ENCODE assay signal across 9 mouse cellular contexts in genomic region chr7:80074921-80075441, GRCm38 (mm10). TPM values are rescaled to one million over a fixed set of nuclear protein-coding genes. Genes with fewer than 3 reads are reported as not detected.
DNase-seq lines count a peak whose midpoint lies in the region; ATAC-seq lines count a peak whose summit lies in the region.
"Had no signal": no experiment of that assay in that cellular context is flagged by ENCODE, and none has a peak within 500 bp of the region (broad histone marks: within the 10 kb centered on the region; RNA-seq: fewer than 3 reads in every experiment).

No protein-coding gene starts in this region.

- H3K36me3 ChIP-seq in embryonic facial prominence, embryonic 13.5 days, result no peaks in the 10 kb centered on the region
- H3K36me3 ChIP-seq in liver, embryonic 13.5 days, result no peaks in the 10 kb centered on the region

- H3K4me1 ChIP-seq in embryonic facial prominence, embryonic 13.5 days, result peaks cover 80% of the 10 kb centered on the region
- H3K4me1 ChIP-seq in liver, embryonic 13.5 days (replicated peaks), result peaks cover 75% of the 10 kb centered on the region

- H3K9ac ChIP-seq in embryonic facial prominence, embryonic 13.5 days, result no peak overlapping the region; the same call in 1 of the 2 replicates
- H3K9ac ChIP-seq in liver, embryonic 13.5 days, result 0 out of 2 replicates have a peak overlapping the region, but pooled peaks have one; percentile 1

- H3K4me3 ChIP-seq in embryonic facial prominence, embryonic 13.5 days, result no peak overlapping the region
- no peak overlapping the region for H3K4me3 ChIP-seq in liver, embryonic 13.5 days (replicated peaks)
- H3K4me3 ChIP-seq: myocyte had no signal

- H3K9me3 ChIP-seq in embryonic facial prominence, embryonic 13.5 days, result no peaks in the 10 kb centered on the region
- H3K9me3 ChIP-seq in liver, embryonic 13.5 days (replicated peaks), result no peaks in the 10 kb centered on the region

- 39% methylated on average over 5 of the region's 5 CpGs for WGBS in embryonic facial prominence, embryonic 13.5 days
- 12% methylated on average over 5 of the region's 5 CpGs for WGBS in liver, embryonic 13.5 days (ENCODE audit: insufficient replicate concordance)

- peak overlapping the region; percentile 57 for H3K27ac ChIP-seq in embryonic facial prominence, embryonic 13.5 days
- H3K27ac ChIP-seq in liver, embryonic 13.5 days, result peak overlapping the region; percentile 67

- H3K27me3 ChIP-seq in embryonic facial prominence, embryonic 13.5 days, result no peaks in the 10 kb centered on the region
- H3K27me3 ChIP-seq in liver, embryonic 13.5 days, result no peaks in the 10 kb centered on the region

- ATAC-seq in embryonic facial prominence, embryonic 13.5 days (ENCODE audit: insufficient number of reproducible peaks, insufficient read depth, low FRiP score, low TSS enrichment, low read depth), result no peak
- peak; percentile 78 for ATAC-seq in liver, embryonic 13.5 days (ENCODE audit: low read depth)

- peak; percentile 75 for DNase-seq in layer of hippocampus, adult 9-11 months
- DNase-seq in layer of hippocampus, postnatal 14 days (ENCODE audit: low spot score in 2 of 2), result no peak
- peak; percentile 72 for DNase-seq in induced T-regulatory cell, adult 2 months (ENCODE audit: low read depth)
- peak; percentile 67 for DNase-seq in liver, embryonic 13.5 days
- peak; percentile 55 for DNase-seq in retina, postnatal 1 day
- DNase-seq in cerebellum, adult 11 months, result no peak
- DNase-seq in adrenal gland, adult 2 months, result no peak

- H3K4me2 ChIP-seq in embryonic facial prominence, embryonic 13.5 days, result no peak overlapping the region
- peak overlapping the region; percentile 26 for H3K4me2 ChIP-seq in liver, embryonic 13.5 days

RNA-seq across cellular contexts. Expression of gene Idh2, which starts 40.2 kb away (rescaled TPM):
- 10 to 100 TPM; 70.9 to 75.8 TPM for total RNA-seq in layer of hippocampus, postnatal 14 days (2021)
- 514 and 560 TPM in 2 replicates for polyA plus RNA-seq in embryonic facial prominence, embryonic 13.5 days (2015; fragmentation: Nextera tagmentation; extraction: Ambion mirVana)
- 137 and 146 TPM in 2 replicates for polyA plus RNA-seq in liver, embryonic 13.5 days (2015; fragmentation: Nextera tagmentation; extraction: Ambion mirVana)
- total RNA-seq in adrenal gland, adult 2 months (2021), result 100 to 1,000 TPM in 1 of 2 experiments, 10 to 100 TPM in 1; 96.2 to 200 TPM
- polyA plus RNA-seq in adrenal gland, adult 2 months (2012; rRNA removed), result 147 and 150 TPM in 2 replicates

RNA-seq across cellular contexts. Expression of gene Zfp710, which starts 50.4 kb away (rescaled TPM):
- total RNA-seq in layer of hippocampus, postnatal 14 days (2021), result 10 to 100 TPM; 17.5 to 18.0 TPM
- 20.1 and 21.9 TPM in 2 replicates for polyA plus RNA-seq in embryonic facial prominence, embryonic 13.5 days (2015; fragmentation: Nextera tagmentation; extraction: Ambion mirVana)
- polyA plus RNA-seq in liver, embryonic 13.5 days (2015; fragmentation: Nextera tagmentation; extraction: Ambion mirVana), result 3.9 and 5.2 TPM in 2 replicates
- total RNA-seq in adrenal gland, adult 2 months (2021), result 10 to 100 TPM; 14.0 to 25.5 TPM
- polyA plus RNA-seq in adrenal gland, adult 2 months (2012; rRNA removed), result 24.1 and 24.8 TPM in 2 replicates

Comparison
In these comparisons a context has a peak if more than half of its experiments do, and no peak if none do; other contexts are left out.
1. DNase-seq: peak in layer of hippocampus, adult 9-11 months (single experiment), induced T-regulatory cell, adult 2 months (single experiment), liver, embryonic 13.5 days (single experiment) and retina, postnatal 1 day (single experiment); none in layer of hippocampus, postnatal 14 days (0 of 2), cerebellum, adult 11 months (single experiment) and adrenal gland, adult 2 months (single experiment).